Mouse (Mus musculus): ENCODE data around the gene Ctsg. TPM values are rescaled to one million over a fixed set of nuclear protein-coding genes. Genes with fewer than 3 reads are reported as not detected.
A peak's percentile ranks its signal among the peaks of the same experiment; 100 is the strongest.

Ctsg gene
- polyA plus RNA-seq, 1 experiment from 2014 or later = 0.41 TPM

DNA sequence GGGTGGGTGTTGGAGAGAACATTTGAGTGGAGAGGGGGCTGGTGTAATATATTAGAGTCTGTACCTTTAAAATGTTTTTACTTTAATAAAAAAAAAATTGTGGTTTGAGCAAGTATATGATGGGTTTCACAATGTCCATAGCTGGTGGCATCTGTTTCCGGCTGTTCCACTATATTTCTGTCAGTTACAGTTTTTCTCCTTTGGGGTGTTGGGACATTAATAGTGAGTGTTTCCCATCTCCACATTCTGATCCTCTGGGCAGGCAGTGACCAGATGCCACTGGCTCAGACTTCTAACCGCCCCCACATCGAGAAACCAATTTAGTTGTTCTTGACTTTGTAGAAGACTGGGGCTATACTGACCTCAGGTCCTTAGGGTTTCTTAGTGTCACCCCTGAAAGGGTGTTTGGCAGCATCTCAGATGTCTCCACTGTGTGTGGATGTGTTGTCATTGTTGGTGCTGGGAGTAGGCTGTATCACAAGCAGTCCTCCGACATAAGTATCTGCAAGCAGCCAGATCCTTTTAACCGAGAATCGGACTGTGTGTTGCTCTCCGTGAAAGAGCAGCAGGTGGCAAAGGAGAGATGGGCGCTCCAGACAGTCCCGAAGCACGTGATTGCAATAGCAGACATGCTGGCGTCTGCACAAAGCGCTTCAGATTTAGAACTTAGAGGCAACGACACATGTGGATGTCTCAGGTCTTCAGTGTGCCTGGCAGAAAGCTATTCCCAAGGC, 3.2 kb upstream of the Ctsg start:
- no peak for ATAC-seq (ENCODE audit: insufficient number of reproducible peaks, insufficient read depth, low FRiP score, low read depth)
- no peaks in the 10 kb centered on the region for H3K27me3 ChIP-seq (ENCODE audit: control insufficient read depth, insufficient read depth, low read length)
- 72% methylated on average over 13 of the region's 13 CpGs for WGBS

DNA sequence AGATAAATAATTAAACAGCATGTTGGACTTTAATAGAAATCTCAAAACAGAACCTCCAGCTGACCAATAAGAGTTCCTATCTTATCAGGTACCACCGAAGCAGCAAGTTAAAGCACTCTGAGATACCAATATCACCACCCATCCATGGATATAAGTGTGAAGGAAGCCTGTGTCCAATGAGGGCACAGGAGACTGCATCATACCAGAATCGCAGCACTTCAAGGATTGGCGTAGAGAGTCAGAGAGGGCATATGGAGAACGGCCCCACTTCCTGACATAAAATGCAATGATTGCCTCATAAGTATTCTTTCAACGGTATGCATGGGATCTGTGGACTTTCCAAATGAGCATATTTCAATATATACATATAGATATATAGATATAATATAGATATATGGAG, 2.6 kb upstream of the Ctsg start:
- H3K9ac ChIP-seq (ENCODE audit: low read length) = no peak overlapping the region
- no peak for ATAC-seq (ENCODE audit: insufficient number of reproducible peaks, insufficient read depth, low FRiP score, low read depth)
- H3K27ac ChIP-seq (replicated peaks in 1 of 2; ENCODE audit: control insufficient read depth in 1 of 2, insufficient read depth in 1 of 2, low read depth in 2 of 2, low read length in 2 of 2) = no peak overlapping the region
- H3K4me1 ChIP-seq (ENCODE audit: control insufficient read depth in 2 of 2, insufficient read depth in 2 of 2, low read length in 2 of 2) = no peaks in the 10 kb centered on the region
- 67% methylated on average over 5 of the region's 5 CpGs for WGBS
- H3K9me3 ChIP-seq (ENCODE audit: control insufficient read depth, low read length) = no peaks in the 10 kb centered on the region
- H3K36me3 ChIP-seq (ENCODE audit: control insufficient read depth, insufficient read depth, low read length) = no peaks in the 10 kb centered on the region
- H3K27me3 ChIP-seq (ENCODE audit: control insufficient read depth, insufficient read depth, low read length) = no peaks in the 10 kb centered on the region
- no peak overlapping the region for H3K4me3 ChIP-seq (ENCODE audit: control insufficient read depth in 1 of 2, insufficient read depth in 1 of 2, low read depth in 1 of 2, low read length in 2 of 2)
- no peak overlapping the region for H3K4me2 ChIP-seq (ENCODE audit: low read length)

More for the DNA sequence above, 3.2 kb upstream of the Ctsg start:
- H3K4me2 ChIP-seq (ENCODE audit: low read length) = no peak overlapping the region
- no peak overlapping the region for H3K27ac ChIP-seq (replicated peaks in 1 of 2; ENCODE audit: control insufficient read depth in 1 of 2, insufficient read depth in 1 of 2, low read depth in 2 of 2, low read length in 2 of 2)
- H3K36me3 ChIP-seq (ENCODE audit: control insufficient read depth, insufficient read depth, low read length) = no peaks in the 10 kb centered on the region
- no peak overlapping the region for H3K9ac ChIP-seq (ENCODE audit: low read length)
- H3K9me3 ChIP-seq (ENCODE audit: control insufficient read depth, low read length) = no peaks in the 10 kb centered on the region
- H3K4me3 ChIP-seq (ENCODE audit: control insufficient read depth in 1 of 2, insufficient read depth in 1 of 2, low read depth in 1 of 2, low read length in 2 of 2) = no peak overlapping the region
- no peaks in the 10 kb centered on the region for H3K4me1 ChIP-seq (ENCODE audit: control insufficient read depth in 2 of 2, insufficient read depth in 2 of 2, low read length in 2 of 2)

DNA sequence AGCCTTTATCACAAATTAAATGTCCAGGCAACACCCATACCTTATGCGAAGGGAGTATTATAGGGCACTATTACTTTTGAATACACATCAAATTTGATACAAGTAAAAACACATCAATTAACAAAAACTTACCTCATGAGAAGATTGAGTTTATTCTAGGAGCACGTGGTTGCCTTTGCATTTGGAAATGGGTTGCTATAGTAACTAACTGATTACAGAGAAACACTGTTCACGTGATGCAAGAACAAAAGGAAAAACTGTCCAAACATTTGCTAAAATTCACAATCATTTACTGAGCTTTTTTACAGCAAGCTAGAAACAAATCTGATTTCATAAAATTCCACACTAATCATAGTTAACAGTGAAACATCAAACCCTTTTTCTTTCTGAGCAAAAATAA, 1.1 kb upstream of the Ctsg start:
- no peaks in the 10 kb centered on the region for H3K4me1 ChIP-seq (ENCODE audit: control insufficient read depth in 2 of 2, insufficient read depth in 2 of 2, low read length in 2 of 2)
- no peaks in the 10 kb centered on the region for H3K9me3 ChIP-seq (ENCODE audit: control insufficient read depth, low read length)
- no peak overlapping the region for H3K4me3 ChIP-seq (ENCODE audit: control insufficient read depth in 1 of 2, insufficient read depth in 1 of 2, low read depth in 1 of 2, low read length in 2 of 2)
- H3K4me2 ChIP-seq (ENCODE audit: low read length) = no peak overlapping the region
- no peaks in the 10 kb centered on the region for H3K36me3 ChIP-seq (ENCODE audit: control insufficient read depth, insufficient read depth, low read length)
- H3K27ac ChIP-seq (replicated peaks in 1 of 2; ENCODE audit: control insufficient read depth in 1 of 2, insufficient read depth in 1 of 2, low read depth in 2 of 2, low read length in 2 of 2) = no peak overlapping the region
- H3K27me3 ChIP-seq (ENCODE audit: control insufficient read depth, insufficient read depth, low read length) = no peaks in the 10 kb centered on the region
- no peak overlapping the region for H3K9ac ChIP-seq (ENCODE audit: low read length)
- 64% methylated on average over 3 of the region's 3 CpGs for WGBS
- ATAC-seq (ENCODE audit: insufficient number of reproducible peaks, insufficient read depth, low FRiP score, low read depth) = no peak

DNA sequence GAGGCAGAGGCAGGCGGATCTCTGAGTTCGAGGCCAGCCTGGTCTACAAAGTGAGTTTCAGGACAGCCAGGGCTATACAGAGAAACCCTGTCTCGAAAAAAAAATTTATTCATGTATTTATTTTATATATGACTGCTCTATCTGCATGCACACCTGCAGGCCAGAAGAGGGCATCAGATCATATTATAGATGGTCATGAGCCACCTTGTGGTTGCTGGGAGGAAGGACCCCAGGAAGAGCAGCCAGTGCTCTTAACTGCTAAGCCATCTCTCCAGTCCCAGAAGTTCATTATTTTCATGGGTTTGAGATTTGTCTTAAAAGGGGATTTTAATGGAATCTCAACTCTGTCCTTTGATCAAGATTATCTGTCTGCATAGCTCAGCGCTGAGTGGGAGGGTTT, 3.4 kb downstream of the Ctsg start:
- 72% methylated on average over 4 of the region's 4 CpGs for WGBS
- peaks cover 0 to 10% of the 10 kb centered on the region in 2 experiments; a peak in 1 of 4 replicates for H3K4me1 ChIP-seq (ENCODE audit: control insufficient read depth in 2 of 2, insufficient read depth in 2 of 2, low read length in 2 of 2)
- H3K4me2 ChIP-seq (ENCODE audit: low read length) = no peak overlapping the region
- H3K27ac ChIP-seq (replicated peaks in 1 of 2; ENCODE audit: control insufficient read depth in 1 of 2, insufficient read depth in 1 of 2, low read depth in 2 of 2, low read length in 2 of 2) = no peak overlapping the region
- H3K9me3 ChIP-seq (ENCODE audit: control insufficient read depth, low read length) = no peaks in the 10 kb centered on the region
- no peak overlapping the region for H3K9ac ChIP-seq (ENCODE audit: low read length)
- no peak for ATAC-seq (ENCODE audit: insufficient number of reproducible peaks, insufficient read depth, low FRiP score, low read depth)
- H3K36me3 ChIP-seq (ENCODE audit: control insufficient read depth, insufficient read depth, low read length) = no peaks in the 10 kb centered on the region
- H3K4me3 ChIP-seq (ENCODE audit: control insufficient read depth in 1 of 2, insufficient read depth in 1 of 2, low read depth in 1 of 2, low read length in 2 of 2) = no peak overlapping the region
- no peaks in the 10 kb centered on the region for H3K27me3 ChIP-seq (ENCODE audit: control insufficient read depth, insufficient read depth, low read length)

DNA sequence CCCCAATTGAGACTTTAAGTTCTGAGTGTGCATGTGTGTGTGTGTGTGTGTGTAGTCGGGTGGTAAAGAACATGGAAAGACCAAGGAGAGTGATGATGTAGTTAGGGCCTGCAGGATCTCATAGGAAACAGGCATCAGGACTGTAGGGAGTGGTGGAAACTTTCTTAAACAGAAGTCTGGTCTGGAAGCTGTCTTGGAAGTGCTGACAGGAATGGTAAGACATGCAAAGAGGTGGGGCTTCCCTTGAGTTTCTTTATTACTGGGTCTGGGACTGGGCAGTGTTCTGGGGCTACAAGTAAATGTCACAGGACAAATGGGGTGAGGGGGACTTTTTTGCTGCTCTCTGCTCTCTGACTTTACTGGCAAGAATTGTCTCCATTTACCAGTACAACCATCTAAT, 4.8 kb downstream of the Ctsg start:
- Histone ChIP-seq H3K36me3 (ENCODE audit: control insufficient read depth, insufficient read depth, low read length) (no peaks in the 10 kb centered on the region), H3K9ac (ENCODE audit: low read length) (no peak overlapping the region), H3K9me3 (ENCODE audit: control insufficient read depth, low read length) (no peaks in the 10 kb centered on the region), H3K4me2 (ENCODE audit: low read length) (no peak overlapping the region), H3K4me3 (ENCODE audit: control insufficient read depth in 1 of 2, insufficient read depth in 1 of 2, low read depth in 1 of 2, low read length in 2 of 2) (no peak overlapping the region), H3K4me1 (ENCODE audit: control insufficient read depth in 2 of 2, insufficient read depth in 2 of 2, low read length in 2 of 2) (peaks cover 0 to 10% of the 10 kb centered on the region in 2 experiments; a peak in 1 of 4 replicates), H3K27me3 (ENCODE audit: control insufficient read depth, insufficient read depth, low read length) (no peaks in the 10 kb centered on the region), H3K27ac (replicated peaks in 1 of 2; ENCODE audit: control insufficient read depth in 1 of 2, insufficient read depth in 1 of 2, low read depth in 2 of 2, low read length in 2 of 2) (peak overlapping the region in 1 of 2 experiments; percentile 44; a peak in 1 of 4 replicates)
- peak; percentile 59; the same call in 1 of the 2 replicates for ATAC-seq (ENCODE audit: insufficient number of reproducible peaks, insufficient read depth, low FRiP score, low read depth)
- 7% methylated on average over 1 of the region's 1 CpGs for WGBS

DNA sequence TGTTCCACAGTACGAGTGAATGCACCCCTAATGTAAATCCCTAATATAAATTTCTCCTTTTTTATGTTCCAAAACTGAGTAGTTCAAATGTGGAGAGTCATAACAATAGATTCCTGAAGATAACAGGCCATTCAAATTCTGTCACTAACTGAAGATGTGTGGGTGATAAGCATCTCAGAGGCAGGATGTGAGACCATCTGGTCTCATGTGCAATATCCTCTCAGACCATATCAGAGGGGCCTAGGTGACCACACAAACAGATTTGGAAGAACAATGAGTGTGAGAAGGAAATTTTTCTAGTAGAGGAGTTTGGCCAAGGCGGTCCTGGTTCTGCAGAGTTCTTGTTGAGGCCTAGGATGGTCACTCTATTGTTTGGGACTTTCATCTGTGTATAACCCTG, 9.0 kb downstream of the Ctsg start:
- ATAC-seq (ENCODE audit: insufficient number of reproducible peaks, insufficient read depth, low FRiP score, low read depth) = no peak
- 69% methylated on average over 2 of the region's 2 CpGs for WGBS
- H3K9ac ChIP-seq (ENCODE audit: low read length) = no peak overlapping the region

DNA sequence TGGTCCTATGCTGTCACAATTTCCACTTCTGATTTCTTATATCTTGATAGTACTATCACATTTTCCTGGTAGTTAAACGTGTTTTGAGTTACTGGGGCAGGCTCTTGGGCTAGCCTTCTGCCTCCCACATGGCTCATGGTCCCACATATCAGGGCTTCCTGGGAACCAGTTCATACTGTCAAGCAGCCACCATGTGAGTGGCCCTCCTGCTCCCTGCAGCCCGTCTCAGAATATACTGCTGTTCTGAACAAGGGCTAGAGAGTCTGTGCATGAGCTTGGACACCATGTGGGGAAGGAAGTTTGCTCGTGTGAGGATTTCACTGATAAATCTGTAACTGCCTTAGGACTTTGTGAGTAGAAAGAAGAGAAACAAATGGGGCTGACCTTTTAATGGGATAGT, 15.7 kb downstream of the Ctsg start:
- Histone ChIP-seq H3K27me3 (ENCODE audit: control insufficient read depth, insufficient read depth, low read length) (no peaks in the 10 kb centered on the region), H3K4me1 (ENCODE audit: control insufficient read depth in 2 of 2, insufficient read depth in 2 of 2, low read length in 2 of 2) (no peaks in the 10 kb centered on the region), H3K9ac (ENCODE audit: low read length) (no peak overlapping the region), H3K4me3 (ENCODE audit: control insufficient read depth in 1 of 2, insufficient read depth in 1 of 2, low read depth in 1 of 2, low read length in 2 of 2) (no peak overlapping the region), H3K27ac (replicated peaks in 1 of 2; ENCODE audit: control insufficient read depth in 1 of 2, insufficient read depth in 1 of 2, low read depth in 2 of 2, low read length in 2 of 2) (no peak overlapping the region), H3K36me3 (ENCODE audit: control insufficient read depth, insufficient read depth, low read length) (no peaks in the 10 kb centered on the region), H3K4me2 (ENCODE audit: low read length) (no peak overlapping the region), H3K9me3 (ENCODE audit: control insufficient read depth, low read length) (no peaks in the 10 kb centered on the region)
- ATAC-seq (ENCODE audit: insufficient number of reproducible peaks, insufficient read depth, low FRiP score, low read depth) = no peak
- WGBS = 62% methylated on average over 3 of the region's 3 CpGs

More for the DNA sequence above, 9.0 kb downstream of the Ctsg start:
- Histone ChIP-seq H3K4me1 (ENCODE audit: control insufficient read depth in 2 of 2, insufficient read depth in 2 of 2, low read length in 2 of 2) (peaks cover 0 to 10% of the 10 kb centered on the region in 2 experiments; a peak in 1 of 4 replicates), H3K4me3 (ENCODE audit: control insufficient read depth in 1 of 2, insufficient read depth in 1 of 2, low read depth in 1 of 2, low read length in 2 of 2) (no peak overlapping the region), H3K27ac (replicated peaks in 1 of 2; ENCODE audit: control insufficient read depth in 1 of 2, insufficient read depth in 1 of 2, low read depth in 2 of 2, low read length in 2 of 2) (no peak overlapping the region), H3K27me3 (ENCODE audit: control insufficient read depth, insufficient read depth, low read length) (no peaks in the 10 kb centered on the region), H3K36me3 (ENCODE audit: control insufficient read depth, insufficient read depth, low read length) (no peaks in the 10 kb centered on the region), H3K9me3 (ENCODE audit: control insufficient read depth, low read length) (no peaks in the 10 kb centered on the region), H3K4me2 (ENCODE audit: low read length) (no peak overlapping the region)

DNA sequence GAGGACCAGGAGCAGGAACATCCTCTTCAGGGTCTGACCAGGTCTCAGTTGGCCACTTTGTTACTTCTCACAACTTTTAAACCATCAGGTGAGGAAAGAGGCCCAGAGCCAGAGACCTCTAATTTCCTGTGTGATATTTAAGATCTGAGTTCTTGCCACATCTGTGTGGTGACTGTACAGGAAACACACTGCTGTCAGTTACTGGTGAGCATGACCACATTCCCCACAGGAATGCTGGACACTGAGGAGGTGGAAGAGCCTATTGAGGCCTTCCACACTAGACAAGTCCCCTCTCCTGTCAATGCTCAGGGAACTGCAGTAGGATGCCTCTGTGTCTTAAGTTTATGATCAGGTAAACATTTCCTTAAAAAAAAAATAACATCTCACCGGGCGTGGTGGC, 17.2 kb downstream of the Ctsg start, which contains the start of gene Mcpt8:
Gene Mcpt8, minus strand, starts transcription at position 107 of the 400 bp plus-strand sequence.
- Histone ChIP-seq H3K36me3 (ENCODE audit: control insufficient read depth, insufficient read depth, low read length) (no peaks in the 10 kb centered on the region), H3K27me3 (ENCODE audit: control insufficient read depth, insufficient read depth, low read length) (no peaks in the 10 kb centered on the region), H3K4me3 (ENCODE audit: control insufficient read depth in 1 of 2, insufficient read depth in 1 of 2, low read depth in 1 of 2, low read length in 2 of 2) (no peak within 1 kb of the TSS), H3K4me2 (ENCODE audit: low read length) (no peak within 1 kb of the TSS), H3K9me3 (ENCODE audit: control insufficient read depth, low read length) (no peaks in the 10 kb centered on the region), H3K27ac (replicated peaks in 1 of 2; ENCODE audit: control insufficient read depth in 1 of 2, insufficient read depth in 1 of 2, low read depth in 2 of 2, low read length in 2 of 2) (no peak within 1 kb of the TSS), H3K4me1 (ENCODE audit: control insufficient read depth in 2 of 2, insufficient read depth in 2 of 2, low read length in 2 of 2) (no peaks in the 10 kb centered on the region), H3K9ac (ENCODE audit: low read length) (no peak within 1 kb of the TSS)
- 88% methylated on average over 2 of the region's 2 CpGs for WGBS
- ATAC-seq (ENCODE audit: insufficient number of reproducible peaks, insufficient read depth, low FRiP score, low read depth) = no peak
